Mouse (Mus musculus) midbrain, embryonic 13.5 days (tissue): Measurements from ENCODE around the gene Wnt4. TPM values are rescaled to one million over a fixed set of nuclear protein-coding genes. Genes with fewer than 3 reads are reported as not detected.

Source experiments
- ATAC-seq: fragments of 200-750 bp; cut with Nextera tagmentation; 2 replicates; pipeline ENCODE4 v1.8.0; 2017; ENCODE audit warnings: mild to moderate bottlenecking, moderate TSS enrichment, moderate library complexity
- H3K27ac ChIP-seq: fragments of 300-500 bp; sonication (generic); 2 replicates; pipeline ENCODE4 v1.5.1; 2015; ENCODE audit warnings: inconsistent platforms, mild to moderate bottlenecking, moderate library complexity
- H3K27me3 ChIP-seq: fragments of 300-500 bp; sonication (generic); 2 replicates; pipeline ENCODE4 v1.6.1; 2015; ENCODE audit warnings: mild to moderate bottlenecking, inconsistent platforms
- H3K36me3 ChIP-seq: fragments of 300-500 bp; sonication (generic); 2 replicates; pipeline ENCODE4 v1.6.1; 2015; ENCODE audit warnings: mild to moderate bottlenecking, inconsistent platforms
- H3K4me1 ChIP-seq: fragments of 300-500 bp; sonication (generic); replicated peaks from 2 replicates; pipeline ENCODE4 v1.6.1; 2015; ENCODE audit warnings: inconsistent platforms
- H3K4me2 ChIP-seq: fragments of 300-500 bp; sonication (generic); replicated peaks from 2 replicates; pipeline ENCODE4 v1.6.1; 2015; ENCODE audit warnings: moderate library complexity, mild to moderate bottlenecking, inconsistent platforms
- H3K4me3 ChIP-seq: fragments of 300-500 bp; sonication (generic); replicated peaks from 2 replicates; pipeline ENCODE4 v1.5.1; 2015; ENCODE audit warnings: mild to moderate bottlenecking, inconsistent platforms
- H3K9ac ChIP-seq: fragments of 300-500 bp; sonication (generic); replicated peaks from 2 replicates; pipeline ENCODE4 v1.6.1; 2015; ENCODE audit warnings: mild to moderate bottlenecking, inconsistent platforms
- H3K9me3 ChIP-seq: fragments of 300-500 bp; sonication (generic); 2 replicates; pipeline ENCODE4 v1.6.1; 2016; ENCODE audit warnings: mild to moderate bottlenecking, inconsistent platforms
- WGBS: fragments of 180-500 bp; shearing (Covaris S2); methylation state at CpG from one replicate; pipeline ENCODE4 v1.1.7; 2015; 5-methylcytosine and 5-hydroxymethylcytosine counted together
- polyA plus RNA-seq: library from polyadenylated mRNA; unstranded; fragments of >200 nt; fragmentation: Nextera tagmentation; extraction: Ambion mirVana; gene quantifications from 2 replicates; pipeline ENCODE4 v1.2.1, GENCODE M21; 2015

The Wnt4 gene
- polyA plus RNA-seq, 1 experiment from 2014 or later: 1.4 TPM

DNA sequence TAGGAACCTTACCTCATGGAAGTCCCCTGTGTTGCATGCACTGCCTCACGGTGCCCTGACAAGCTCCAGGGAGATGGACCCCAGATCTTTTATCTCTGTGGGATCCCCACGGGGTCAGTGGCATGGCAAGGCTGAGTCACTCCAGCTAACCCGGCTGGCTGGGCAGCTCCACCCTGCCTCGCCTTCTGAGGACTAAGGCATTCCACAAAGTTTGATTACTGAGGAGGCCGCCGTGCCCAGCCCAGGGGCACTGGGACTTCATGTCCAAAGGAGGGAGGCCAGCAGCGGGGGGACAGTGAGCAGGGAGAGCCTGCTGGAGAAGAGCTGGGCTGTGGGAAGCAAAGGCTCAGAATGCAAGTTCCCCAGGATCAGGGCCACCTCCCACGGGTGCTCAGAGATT, 21.7 kb upstream of the Wnt4 start:
- no peak overlapping the region for H3K4me3 ChIP-seq
- no peak for ATAC-seq

DNA sequence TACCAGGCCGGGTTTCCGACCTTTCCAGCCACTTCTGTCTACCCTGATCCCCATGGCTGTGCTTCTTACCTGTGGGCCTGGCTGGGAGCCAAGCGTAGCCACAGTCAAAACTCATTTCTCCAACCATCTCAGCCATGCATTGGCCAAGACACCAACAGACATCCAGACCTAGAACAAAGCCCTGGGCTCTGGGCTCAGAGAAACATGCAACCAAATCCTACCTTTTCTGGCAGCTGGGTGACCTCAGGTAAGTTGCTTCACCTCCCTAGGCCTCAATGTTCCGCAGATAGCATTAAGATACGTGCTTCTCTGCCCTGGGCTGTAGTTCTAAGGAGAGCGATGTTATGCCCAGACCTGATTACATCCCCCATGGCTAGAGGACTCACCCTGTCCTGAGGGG, 15.5 kb upstream of the Wnt4 start:
- WGBS: 86% methylated on average over 6 of the region's 6 CpGs
- Histone ChIP-seq H3K36me3 (no peaks in the 10 kb centered on the region), H3K27ac (no peak overlapping the region), H3K9ac (no peak overlapping the region), H3K27me3 (no peaks in the 10 kb centered on the region), H3K4me1 (0 out of 2 replicates have a peak, but pooled peaks cover 6% of the 10 kb centered on the region), H3K4me2 (no peak overlapping the region), H3K9me3 (no peaks in the 10 kb centered on the region), H3K4me3 (no peak overlapping the region)
- no peak for ATAC-seq

More for the DNA sequence above, 21.7 kb upstream of the Wnt4 start:
- no peaks in the 10 kb centered on the region for H3K27me3 ChIP-seq
- H3K9ac ChIP-seq: no peak overlapping the region
- no peaks in the 10 kb centered on the region for H3K36me3 ChIP-seq
- no peak overlapping the region for H3K27ac ChIP-seq
- no peaks in the 10 kb centered on the region for H3K9me3 ChIP-seq
- no peak overlapping the region for H3K4me2 ChIP-seq
- H3K4me1 ChIP-seq: no peaks in the 10 kb centered on the region
- WGBS: 80% methylated on average over 8 of the region's 8 CpGs

DNA sequence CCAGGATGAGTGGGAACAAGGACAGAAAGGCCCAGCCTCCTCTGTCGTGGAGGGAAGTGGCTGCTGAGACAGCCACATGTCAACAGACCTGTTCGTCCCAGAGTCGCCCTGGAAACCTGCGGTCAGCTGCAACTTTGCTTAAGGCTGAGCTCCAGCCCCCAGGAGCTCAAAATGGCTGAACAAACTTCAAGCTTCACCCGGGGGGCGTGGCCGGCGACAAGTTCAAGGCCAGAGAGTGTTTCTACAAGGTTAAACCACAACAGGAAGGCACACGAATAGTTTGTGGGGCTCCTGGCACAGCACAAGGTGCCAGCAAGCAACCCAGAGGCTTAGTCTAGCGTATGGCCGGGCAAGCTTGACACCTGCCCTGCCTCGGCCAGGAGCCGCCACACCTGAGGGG, 13.2 kb upstream of the Wnt4 start:
- no peaks in the 10 kb centered on the region for H3K27me3 ChIP-seq
- 80% methylated on average over 13 of the region's 13 CpGs for whole genome bisulfite sequencing
- ATAC-seq: no peak

GRCm38 (mm10) chr4:137265116-137265515, 12.2 kb upstream of the Wnt4 start:
- Histone ChIP-seq H3K9me3 (no peaks in the 10 kb centered on the region), H3K4me3 (no peak overlapping the region), H3K9ac (no peak overlapping the region), H3K27me3 (no peaks in the 10 kb centered on the region), H3K4me1 (0 out of 2 replicates have a peak, but pooled peaks cover 6% of the 10 kb centered on the region), H3K27ac (no peak overlapping the region), H3K4me2 (no peak overlapping the region), H3K36me3 (no peaks in the 10 kb centered on the region)
- 83% methylated on average over 5 of the region's 5 CpGs for WGBS
- no peak for ATAC-seq

More for the DNA sequence above, 13.2 kb upstream of the Wnt4 start:
- Histone ChIP-seq H3K4me1 (0 out of 2 replicates have a peak, but pooled peaks cover 6% of the 10 kb centered on the region), H3K4me3 (no peak overlapping the region), H3K9me3 (no peaks in the 10 kb centered on the region), H3K36me3 (no peaks in the 10 kb centered on the region), H3K27ac (no peak overlapping the region), H3K9ac (no peak overlapping the region), H3K4me2 (no peak overlapping the region)

DNA sequence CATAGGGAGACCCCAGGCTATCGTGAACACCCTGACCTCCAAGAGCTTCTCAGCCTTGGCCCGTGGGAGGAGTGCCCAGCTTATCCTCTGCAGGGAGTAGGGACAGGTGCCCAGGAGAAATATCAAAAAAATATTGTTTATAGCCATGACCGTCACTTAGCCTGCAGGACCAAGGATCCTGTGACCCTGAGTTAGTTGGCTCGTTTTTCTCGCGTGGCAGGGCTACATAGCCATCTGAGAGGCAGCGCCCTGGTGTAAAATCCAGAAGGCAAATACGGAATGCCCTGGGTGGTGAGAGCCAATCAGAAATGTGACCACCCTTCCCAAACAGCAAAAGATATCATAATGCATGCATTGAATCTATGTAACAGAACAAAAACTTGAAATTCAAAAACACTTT, 8.7 kb upstream of the Wnt4 start:
- Histone ChIP-seq H3K9ac (no peak overlapping the region), H3K27me3 (peaks cover 3% of the 10 kb centered on the region)

GRCm38 (mm10) chr4:137271856-137272255, 5.4 kb upstream of the Wnt4 start:
- H3K27ac ChIP-seq: no peak overlapping the region
- H3K9me3 ChIP-seq: no peaks in the 10 kb centered on the region
- ATAC-seq: no peak
- peaks cover 5% of the 10 kb centered on the region for H3K4me1 ChIP-seq
- peaks cover 34% of the 10 kb centered on the region for H3K27me3 ChIP-seq
- 76% methylated on average over 8 of the region's 8 CpGs for WGBS
- no peak overlapping the region for H3K4me3 ChIP-seq
- no peak overlapping the region for H3K4me2 ChIP-seq
- no peak overlapping the region for H3K9ac ChIP-seq
- no peaks in the 10 kb centered on the region for H3K36me3 ChIP-seq

More for the DNA sequence above, 8.7 kb upstream of the Wnt4 start:
- no peaks in the 10 kb centered on the region for H3K36me3 ChIP-seq
- no peaks in the 10 kb centered on the region for H3K9me3 ChIP-seq
- H3K27ac ChIP-seq: no peak overlapping the region
- H3K4me2 ChIP-seq: no peak overlapping the region
- WGBS: 87% methylated on average over 8 of the region's 8 CpGs
- no peak overlapping the region for H3K4me3 ChIP-seq
- ATAC-seq: no peak
- H3K4me1 ChIP-seq: 0 out of 2 replicates have a peak, but pooled peaks cover 6% of the 10 kb centered on the region

DNA sequence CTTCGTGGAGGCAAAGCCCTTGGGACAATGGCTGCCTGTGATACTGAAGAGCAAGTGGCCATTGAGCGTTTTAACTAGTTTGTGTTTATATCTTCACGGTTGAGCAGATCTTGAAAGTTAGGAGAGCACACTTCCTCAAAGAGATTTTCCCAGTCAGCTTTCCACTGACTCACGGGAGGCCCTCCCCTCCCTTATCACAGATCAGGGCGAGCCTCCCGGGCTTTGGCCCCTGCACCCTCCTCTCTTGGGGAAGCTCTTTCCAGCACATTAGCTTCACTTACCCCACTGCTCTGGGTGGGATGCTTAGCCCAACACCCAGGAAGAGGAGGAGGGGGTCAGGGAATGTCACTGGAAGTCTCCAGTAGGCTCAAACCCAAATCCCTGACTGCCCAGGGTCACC, 3.0 kb upstream of the Wnt4 start:
- H3K4me1 ChIP-seq: peaks cover 26% of the 10 kb centered on the region
- H3K27ac ChIP-seq: no peak overlapping the region
- H3K9ac ChIP-seq: no peak overlapping the region
- WGBS: 7% methylated on average over 6 of the region's 6 CpGs
- H3K27me3 ChIP-seq: peaks cover 59% of the 10 kb centered on the region
- no peak overlapping the region for H3K4me2 ChIP-seq
- H3K9me3 ChIP-seq: no peaks in the 10 kb centered on the region
- H3K36me3 ChIP-seq: no peaks in the 10 kb centered on the region
- no peak for ATAC-seq
- no peak overlapping the region for H3K4me3 ChIP-seq

DNA sequence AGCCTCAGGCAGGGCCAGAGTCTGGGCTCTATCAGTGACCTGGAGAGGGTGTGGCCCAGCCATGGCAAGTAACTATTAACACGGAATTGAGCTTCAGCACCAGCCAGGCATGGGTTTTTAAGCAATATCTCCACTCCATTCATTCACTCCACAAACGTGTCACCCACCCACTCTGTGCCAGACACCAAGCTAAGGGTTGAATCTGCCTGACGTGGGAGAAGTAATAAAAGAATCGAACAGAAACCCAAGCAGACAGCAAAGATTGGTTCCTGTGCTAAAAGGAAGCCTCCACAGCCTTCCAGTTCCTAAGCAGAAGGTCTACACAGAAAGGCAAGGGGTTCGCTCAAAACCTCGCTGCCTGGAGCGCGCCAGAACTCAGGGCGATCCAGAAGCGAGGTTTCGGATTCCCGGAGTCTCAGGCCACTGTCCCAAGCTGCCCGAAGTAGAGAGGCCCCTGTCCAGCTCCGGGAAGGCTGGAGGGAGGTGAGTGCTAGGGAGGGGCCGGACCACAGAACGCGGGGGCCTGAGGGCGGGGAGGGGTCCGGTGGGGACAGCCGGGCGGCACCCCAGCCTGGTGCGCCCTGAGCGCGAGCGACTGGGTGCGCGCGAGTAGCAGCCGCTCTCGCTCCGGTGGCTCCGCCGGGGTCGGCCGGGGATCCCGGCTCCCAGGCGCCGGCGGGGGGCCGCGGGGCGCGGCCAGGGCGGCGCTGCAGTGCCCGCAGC, 685 bp upstream of the Wnt4 start:
- WGBS: 2% methylated on average over 36 of the region's 46 CpGs
- Histone ChIP-seq H3K9ac (peak overlapping the region; percentile 67), H3K4me1 (peaks cover 31% of the 10 kb centered on the region), H3K4me2 (peak overlapping the region; percentile 92), H3K27ac (no peak overlapping the region), H3K4me3 (peak overlapping the region; percentile 50), H3K9me3 (no peaks in the 10 kb centered on the region), H3K36me3 (no peaks in the 10 kb centered on the region), H3K27me3 (peaks cover 82% of the 10 kb centered on the region)
- peak; percentile 10; the same call in 1 of the 2 replicates for ATAC-seq

DNA sequence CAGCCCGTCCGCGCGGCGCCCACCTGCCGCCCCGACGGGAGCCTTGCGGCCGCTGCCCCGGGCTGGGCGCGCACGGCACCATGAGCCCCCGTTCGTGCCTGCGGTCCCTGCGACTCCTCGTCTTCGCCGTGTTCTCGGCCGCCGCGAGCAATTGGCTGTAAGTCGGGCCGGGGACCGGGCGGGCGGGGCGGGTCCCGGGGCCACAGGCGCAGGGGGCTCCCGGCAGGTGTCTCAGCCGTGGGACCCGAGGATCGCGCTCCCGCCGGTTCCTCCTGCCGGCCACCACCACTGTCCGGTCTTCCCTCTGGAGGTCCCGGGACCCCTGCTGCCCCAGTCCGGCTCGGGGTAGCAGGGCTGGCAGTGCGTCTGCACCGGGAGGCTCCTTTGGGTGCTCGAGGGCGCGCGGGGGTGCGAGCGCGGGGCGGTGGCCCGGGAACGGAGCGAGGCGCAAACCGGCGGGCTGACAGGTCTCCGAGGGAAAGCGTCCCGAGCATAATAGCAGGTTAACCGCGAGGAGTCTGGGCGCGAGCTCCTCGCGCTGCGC, 383 bp downstream of the Wnt4 start:
- Histone ChIP-seq H3K27me3 (peaks cover 92% of the 10 kb centered on the region), H3K9ac (peak overlapping the region; percentile 67), H3K4me1 (peaks cover 33% of the 10 kb centered on the region), H3K27ac (no peak overlapping the region), H3K9me3 (no peaks in the 10 kb centered on the region), H3K4me2 (peak overlapping the region; percentile 92), H3K4me3 (peak overlapping the region; percentile 50), H3K36me3 (no peaks in the 10 kb centered on the region)
- under 1% methylated on average over 60 of the region's 71 CpGs for WGBS
- peak; percentile 6; the same call in 1 of the 2 replicates for ATAC-seq

DNA sequence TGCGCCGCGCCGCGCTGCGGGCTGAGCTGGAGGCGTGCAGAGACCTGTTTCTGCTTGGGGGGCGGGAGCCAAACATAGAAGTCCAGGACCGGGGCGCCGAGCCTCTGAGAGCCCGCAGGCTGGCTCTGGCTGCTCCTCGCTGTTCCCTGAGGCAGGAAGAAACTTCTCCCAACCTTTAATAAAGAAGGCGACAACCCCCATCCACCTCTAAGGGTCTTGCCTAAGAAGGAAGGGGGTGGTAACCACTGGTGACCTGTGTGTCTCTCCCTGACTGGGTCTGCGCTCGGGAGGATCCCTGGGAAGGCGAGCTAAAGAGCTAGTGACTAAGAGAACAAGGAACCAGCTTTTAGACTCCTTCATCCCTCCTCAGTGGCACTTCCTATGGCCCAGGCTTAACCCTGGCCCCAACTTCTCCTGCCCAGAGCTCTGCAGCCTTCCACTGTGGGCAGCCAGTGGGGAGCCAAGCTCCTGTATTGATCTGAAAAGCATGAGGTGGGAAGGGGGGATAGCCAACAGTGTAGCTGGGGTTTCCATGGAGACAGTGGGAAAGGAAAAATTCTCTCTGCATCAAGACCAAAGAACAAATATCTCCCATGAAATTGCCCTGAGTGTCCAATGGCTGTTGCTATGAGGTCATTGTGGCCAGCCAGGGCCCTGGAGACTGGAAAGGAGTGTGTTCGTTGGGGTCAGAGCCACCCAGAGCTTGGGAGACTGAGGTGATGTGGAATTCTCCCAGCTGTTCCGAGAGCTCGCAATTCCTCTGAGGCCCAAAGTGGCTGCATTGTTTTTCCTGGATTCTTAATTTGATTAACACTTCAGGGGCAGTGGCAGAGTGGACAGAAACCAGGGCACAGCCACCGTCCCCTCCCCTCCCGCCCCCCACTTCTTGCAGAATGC, 1.1 kb downstream of the Wnt4 start:
- 1% methylated on average over 22 of the region's 22 CpGs for WGBS
- peak overlapping the region; percentile 67 for H3K9ac ChIP-seq
- peaks cover 97% of the 10 kb centered on the region for H3K27me3 ChIP-seq
- H3K4me3 ChIP-seq: peak overlapping the region; percentile 50
- no peaks in the 10 kb centered on the region for H3K36me3 ChIP-seq
- peaks cover 39% of the 10 kb centered on the region for H3K4me1 ChIP-seq
- H3K27ac ChIP-seq: no peak overlapping the region; the same call in 1 of the 2 replicates
- no peaks in the 10 kb centered on the region for H3K9me3 ChIP-seq
- peak; percentile 51; the same call in 1 of the 2 replicates for ATAC-seq
- peak overlapping the region; percentile 92 for H3K4me2 ChIP-seq

DNA sequence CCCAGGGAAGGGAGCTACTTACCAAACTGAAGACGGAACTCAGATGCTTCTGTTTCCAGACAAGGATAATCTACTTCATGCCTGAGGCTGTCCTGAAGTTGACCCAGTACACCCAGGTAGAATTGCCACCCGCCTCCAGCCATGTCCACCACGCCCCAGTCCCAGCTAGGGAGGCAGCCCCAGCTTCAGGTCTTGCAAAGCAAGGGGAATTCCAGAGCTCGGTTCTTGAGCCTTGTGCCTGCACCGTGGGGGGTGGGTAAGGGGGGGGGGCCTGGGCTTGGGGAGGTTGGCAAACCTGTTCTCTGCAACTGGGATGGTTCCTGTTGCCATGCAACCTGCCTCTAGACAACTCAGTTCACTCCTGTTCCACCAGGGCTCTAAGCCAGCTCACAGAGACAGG, 2.1 kb downstream of the Wnt4 start:
- Histone ChIP-seq H3K9ac (no peak overlapping the region), H3K36me3 (no peaks in the 10 kb centered on the region), H3K27me3 (peaks cover 98% of the 10 kb centered on the region), H3K4me1 (peaks cover 39% of the 10 kb centered on the region), H3K4me3 (no peak overlapping the region), H3K9me3 (no peaks in the 10 kb centered on the region), H3K4me2 (no peak overlapping the region), H3K27ac (no peak overlapping the region)
- 14% methylated on average over 5 of the region's 5 CpGs for WGBS
- ATAC-seq: no peak

GRCm38 (mm10) chr4:137281273-137281672, 4.0 kb downstream of the Wnt4 start:
- 71% methylated on average over 3 of the region's 3 CpGs for WGBS
- no peak overlapping the region for H3K4me3 ChIP-seq
- ATAC-seq: no peak
- H3K27me3 ChIP-seq: peaks cover 85% of the 10 kb centered on the region
- no peaks in the 10 kb centered on the region for H3K9me3 ChIP-seq
- H3K36me3 ChIP-seq: no peaks in the 10 kb centered on the region
- peaks cover 40% of the 10 kb centered on the region for H3K4me1 ChIP-seq
- H3K4me2 ChIP-seq: no peak overlapping the region
- no peak overlapping the region for H3K9ac ChIP-seq
- no peak overlapping the region for H3K27ac ChIP-seq
